Mouse (Mus musculus) thymus, postnatal 0 days (tissue): ENCODE data around the gene Gal3st4. TPM values are rescaled to one million over a fixed set of nuclear protein-coding genes. Genes with fewer than 3 reads are reported as not detected.

Experiments used
- DNase-seq: peaks from one replicate; pipeline ENCODE4 v3.0.0-alpha.2; 2015; ENCODE audit warnings: low spot score
- polyA plus RNA-seq: library from polyadenylated mRNA; unstranded; fragments of >200 nt; fragmentation: Nextera tagmentation; extraction: Ambion mirVana; gene quantifications from 2 replicates; pipeline ENCODE4 v1.2.1, GENCODE M21; 2015

The Gal3st4 gene
- polyA plus RNA-seq, 1 experiment from 2014 or later, result 2.4 TPM

GRCm38 (mm10) chr5:138262582-138263240, 9.9 kb downstream of the Gal3st4 start:
- no peak for DNase-seq

DNA sequence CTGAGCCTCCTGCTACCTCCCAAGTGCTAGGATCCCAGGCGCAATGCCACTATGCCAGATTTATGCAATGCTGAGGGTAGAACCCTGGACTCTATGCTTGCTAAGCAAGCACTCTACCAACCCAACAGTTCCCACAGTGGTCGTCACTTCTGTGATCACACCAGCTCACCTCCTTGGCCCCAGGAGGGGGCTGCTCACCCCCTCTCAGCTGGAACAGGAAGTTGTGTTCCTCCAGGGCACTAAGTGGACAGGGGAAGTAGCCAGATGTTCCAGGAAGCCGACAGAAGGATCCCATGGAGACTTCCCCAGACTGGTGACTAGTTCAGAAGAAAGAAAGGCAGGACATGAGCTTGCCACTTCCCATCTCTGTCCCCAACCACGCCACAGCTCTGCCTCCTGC, 10.6 kb downstream of the Gal3st4 start:
- no peak for DNase-seq

DNA sequence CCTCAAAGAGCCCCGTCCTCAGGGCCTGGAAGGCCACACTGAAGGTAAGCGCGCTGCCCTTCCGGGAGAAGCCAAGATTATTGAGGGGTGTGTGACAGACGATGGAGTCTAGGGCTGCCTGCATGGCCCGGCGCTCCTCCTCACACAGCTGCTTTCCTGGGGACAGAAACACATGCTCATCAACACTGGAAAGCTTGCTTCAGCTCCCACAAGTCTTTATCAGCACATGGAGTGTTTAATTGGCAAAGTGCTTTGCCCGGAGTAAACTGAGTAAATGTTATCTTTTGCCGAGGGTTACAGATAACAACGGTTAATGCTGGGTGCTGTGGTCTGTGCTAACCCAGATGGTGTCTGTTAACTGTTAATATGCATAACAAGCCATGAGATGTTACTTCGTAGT, 11.8 kb downstream of the Gal3st4 start:
- DNase-seq, result no peak

DNA sequence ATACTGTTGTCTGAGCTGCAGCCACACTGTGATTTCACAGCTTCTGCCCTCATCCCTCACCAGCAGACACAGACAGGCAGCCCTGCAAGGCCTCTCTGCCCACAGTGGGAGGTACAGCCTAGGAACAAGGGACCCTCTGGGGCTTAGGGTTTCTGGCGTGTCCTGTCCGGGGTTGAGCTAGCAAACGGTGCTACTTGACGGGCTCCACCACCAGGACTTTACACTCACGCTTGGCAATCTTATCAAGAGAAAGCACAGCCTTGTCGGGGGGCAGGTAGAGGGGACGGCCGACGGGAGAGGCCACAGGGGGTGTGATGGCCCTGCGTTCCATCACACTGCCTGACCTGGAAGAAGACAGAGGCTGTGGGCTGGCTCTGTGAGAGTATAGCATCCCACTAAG, 12.6 kb downstream of the Gal3st4 start:
- no peak for DNase-seq

DNA sequence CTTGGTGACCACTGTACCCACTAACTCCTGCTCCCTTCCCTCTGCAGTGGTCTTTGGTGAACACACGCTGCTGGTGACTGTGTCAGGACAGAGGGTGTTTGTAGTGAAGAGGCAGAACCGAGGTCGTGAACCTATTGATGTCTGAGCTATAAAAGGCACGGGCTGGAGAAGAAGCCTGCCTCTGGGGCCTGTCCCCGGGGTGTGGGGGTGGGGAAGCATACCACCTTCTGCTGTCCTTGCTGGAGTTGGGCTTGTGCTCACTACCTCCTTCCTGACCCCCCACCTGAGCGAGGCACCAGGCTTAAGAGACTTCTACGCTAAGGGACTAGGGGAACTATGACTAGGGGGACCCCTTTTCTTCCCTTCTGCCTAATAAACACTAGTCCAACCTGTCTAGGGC, 13.6 kb downstream of the Gal3st4 start:
- DNase-seq, result no peak

DNA sequence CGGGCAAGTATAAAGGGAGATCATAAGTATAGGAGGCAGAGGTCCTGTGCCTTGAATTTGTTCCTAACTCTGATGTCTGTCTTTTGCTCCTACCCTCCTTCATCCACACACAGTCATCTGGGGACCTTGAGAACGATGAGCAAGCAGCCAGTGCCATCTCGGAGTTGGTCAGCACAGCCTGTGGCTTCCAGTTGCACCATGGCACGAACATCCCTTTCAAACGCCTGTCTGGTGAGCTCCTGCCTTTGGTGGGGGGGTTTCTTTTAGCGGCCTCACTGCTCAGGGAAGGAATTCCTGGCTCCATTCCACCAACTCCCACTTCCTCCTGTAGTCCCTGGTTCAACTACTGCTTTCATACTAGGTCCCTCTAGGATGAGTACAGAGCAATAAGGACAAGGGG, 14.1 kb downstream of the Gal3st4 start:
- DNase-seq, result no peak

DNA sequence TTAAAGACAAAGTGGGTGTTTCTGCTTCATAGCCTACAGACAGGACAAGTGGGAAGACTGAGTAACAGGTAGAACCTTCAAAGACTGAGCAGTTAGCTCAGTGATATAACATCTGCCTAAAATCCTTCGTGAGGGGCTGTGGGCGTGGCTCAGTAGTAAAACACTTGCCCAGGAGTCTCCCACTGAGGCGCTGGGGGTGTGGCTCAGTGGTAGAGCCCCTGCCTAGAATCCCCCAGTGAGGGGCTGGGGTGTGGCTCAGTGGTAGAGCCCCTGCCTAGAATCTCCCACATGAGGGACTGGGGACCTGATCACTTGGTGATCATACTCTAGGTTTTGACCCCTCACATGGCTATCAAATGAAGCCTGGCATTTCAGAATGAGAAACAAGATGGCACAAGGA, 14.6 kb downstream of the Gal3st4 start:
- DNase-seq, result no peak

DNA sequence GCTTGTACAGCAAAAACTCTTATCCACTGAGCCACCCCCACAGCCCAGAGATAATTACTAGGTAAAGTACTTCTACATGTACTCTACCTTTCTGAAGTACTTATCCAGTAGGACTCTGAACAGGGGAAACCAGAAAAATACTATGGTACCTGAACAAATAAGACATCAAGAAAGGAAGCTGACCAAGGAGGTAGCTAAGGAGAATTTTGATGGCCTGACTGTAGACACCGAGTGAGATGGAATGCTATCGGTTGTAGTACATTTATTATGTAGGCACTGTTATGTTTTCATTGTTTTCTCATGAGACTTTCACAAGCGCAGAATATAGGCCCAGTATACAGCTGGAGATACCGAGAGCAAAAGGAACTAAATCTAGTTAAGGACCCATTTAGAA, 15.1 kb downstream of the Gal3st4 start:
- DNase-seq, result no peak

GRCm38 (mm10) chr5:138256966-138257584, 15.6 kb downstream of the Gal3st4 start:
- peak; percentile 11 for DNase-seq

DNA sequence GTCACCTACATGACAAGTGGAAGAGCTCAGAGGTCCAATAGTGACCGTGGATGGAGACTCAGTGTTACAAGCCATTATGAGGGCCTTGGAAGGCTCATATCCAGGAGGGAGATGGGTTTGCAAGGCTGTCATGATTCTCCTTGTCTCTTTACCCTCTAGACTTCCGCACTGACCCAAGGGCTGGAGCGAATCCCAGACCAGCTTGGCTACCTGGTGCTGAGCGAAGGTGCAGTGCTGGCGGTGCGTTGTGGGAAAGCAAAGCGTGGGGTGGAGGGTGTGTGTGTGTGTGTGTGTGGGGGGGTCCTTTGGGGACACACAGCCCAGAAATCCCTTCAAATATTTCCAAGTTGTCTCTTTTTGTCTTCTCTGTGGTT, 16.6 kb downstream of the Gal3st4 start:
- no peak for DNase-seq

- DNase-seq, result peak; percentile 95
Observed at GRCm38 (mm10) chr5:138255353-138256093, 17.1 kb downstream of the Gal3st4 start, which contains the start of gene Lamtor4. Gene Lamtor4, plus strand, starts transcription at chr5:138255482.

GRCm38 (mm10) chr5:138253061-138253460, 19.6 kb downstream of the Gal3st4 start:
- DNase-seq, result no peak

DNA sequence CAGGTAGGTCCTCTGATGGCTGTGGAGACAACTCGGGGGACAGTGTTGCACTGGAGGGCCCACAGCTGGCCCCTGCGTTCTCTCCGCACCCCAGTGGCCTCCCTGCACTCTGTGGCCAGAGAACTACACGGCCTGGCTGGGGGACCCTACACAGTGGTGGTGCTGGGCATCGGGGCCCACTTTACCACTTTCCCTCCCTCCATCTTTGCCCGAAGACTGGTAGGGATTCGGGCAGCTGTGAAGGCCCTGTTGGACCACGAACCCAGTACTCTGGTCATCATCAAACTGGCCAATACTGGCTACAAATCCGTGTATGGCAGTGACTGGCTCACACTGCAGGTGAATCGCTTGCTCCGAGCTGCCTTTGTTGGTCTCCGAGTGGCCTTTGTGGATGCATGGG, 21.5 kb downstream of the Gal3st4 start:
- no peak for DNase-seq

- no peak for DNase-seq
Observed at GRCm38 (mm10) chr5:138241511-138241910, 31.1 kb downstream of the Gal3st4 start.

DNA sequence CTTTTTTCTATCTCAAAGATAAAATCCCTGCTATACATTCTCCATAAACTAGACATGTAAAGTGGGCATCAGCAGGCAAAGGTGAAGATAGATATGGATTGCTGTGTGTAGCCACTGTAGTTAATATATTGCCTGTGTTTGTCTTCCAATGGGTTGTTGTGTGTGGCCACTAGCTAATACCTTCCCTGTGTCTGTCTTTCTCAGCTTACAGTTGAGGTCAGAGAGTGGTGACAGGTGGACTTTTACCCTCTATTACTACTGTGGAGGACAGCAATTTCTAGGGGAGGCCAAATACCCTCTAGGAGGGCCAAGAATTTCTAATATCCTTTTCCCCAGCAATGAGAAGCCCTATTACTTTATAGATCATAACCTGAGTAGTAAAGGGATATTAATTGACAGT, 38.4 kb downstream of the Gal3st4 start:
- no peak for DNase-seq

DNA sequence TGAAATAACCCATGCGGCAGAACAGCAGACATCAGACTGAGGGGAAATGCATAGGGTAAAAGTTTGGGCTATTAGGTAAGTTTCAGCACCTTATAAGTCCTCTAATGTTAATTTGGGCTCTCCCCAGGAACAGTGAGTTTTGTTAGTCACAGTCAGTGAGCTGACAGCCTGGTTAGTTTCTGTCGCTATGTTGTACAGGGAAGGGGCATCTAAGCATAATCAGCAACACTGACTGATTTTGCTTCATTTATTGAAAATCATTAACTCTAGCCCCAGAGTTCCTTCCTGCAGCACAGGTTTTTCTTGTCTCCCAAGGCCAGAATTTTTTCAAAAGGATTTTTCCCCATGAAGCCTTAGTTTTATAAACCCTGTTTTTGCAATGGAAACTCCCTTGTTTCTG, 38.9 kb downstream of the Gal3st4 start:
- DNase-seq, result no peak

GRCm38 (mm10) chr5:138229511-138229910, 43.1 kb downstream of the Gal3st4 start:
- no peak for DNase-seq

- peak; percentile 29 for DNase-seq
Observed at GRCm38 (mm10) chr5:138228026-138228425, 44.6 kb downstream of the Gal3st4 start.

GRCm38 (mm10) chr5:138227367-138227766, 45.3 kb downstream of the Gal3st4 start:
- DNase-seq, result no peak

DNA sequence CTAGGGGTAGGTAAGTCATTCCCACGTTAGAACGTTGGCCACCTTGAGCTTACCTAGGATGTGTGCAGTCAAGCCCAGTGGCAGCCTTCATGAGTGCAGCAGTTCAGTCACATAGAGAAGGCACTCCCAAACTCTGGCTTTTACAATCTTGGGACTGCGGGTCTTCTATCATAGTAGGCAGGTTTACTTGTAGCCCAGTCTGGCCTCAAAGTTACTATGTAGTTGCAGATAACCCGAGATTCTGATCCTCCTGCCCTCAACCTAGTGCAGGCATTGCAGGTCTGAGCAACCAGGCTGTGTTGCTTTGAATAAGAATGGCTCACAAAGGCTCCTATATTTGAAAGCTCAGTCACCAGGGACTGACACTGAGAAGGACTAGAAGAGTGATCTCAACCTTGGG, 46.1 kb downstream of the Gal3st4 start:
- no peak for DNase-seq

DNA sequence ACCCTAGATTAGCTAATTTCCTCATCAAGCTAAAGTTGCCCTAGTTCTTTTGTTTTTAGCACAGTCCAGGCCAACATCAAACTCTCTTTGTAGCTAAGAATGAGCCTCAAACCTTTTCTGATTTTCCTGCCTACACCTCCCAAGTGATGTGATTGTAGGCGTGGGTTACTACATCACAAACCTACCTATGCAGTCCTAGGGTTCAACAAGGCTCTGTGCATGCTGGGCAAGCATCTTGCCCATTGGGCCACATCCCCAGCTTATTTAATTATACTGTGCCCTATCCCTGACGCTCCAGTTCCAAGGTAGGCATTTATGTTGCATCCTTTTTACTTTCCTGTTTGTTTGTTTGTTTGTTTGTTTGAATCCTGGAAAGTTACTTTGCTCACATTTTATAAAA, 46.9 kb downstream of the Gal3st4 start, which contains the start of gene Nxpe5:
TSS of gene Nxpe5 (plus strand) at position 199 of the 400 bp plus-strand sequence.
- no peak for DNase-seq

DNA sequence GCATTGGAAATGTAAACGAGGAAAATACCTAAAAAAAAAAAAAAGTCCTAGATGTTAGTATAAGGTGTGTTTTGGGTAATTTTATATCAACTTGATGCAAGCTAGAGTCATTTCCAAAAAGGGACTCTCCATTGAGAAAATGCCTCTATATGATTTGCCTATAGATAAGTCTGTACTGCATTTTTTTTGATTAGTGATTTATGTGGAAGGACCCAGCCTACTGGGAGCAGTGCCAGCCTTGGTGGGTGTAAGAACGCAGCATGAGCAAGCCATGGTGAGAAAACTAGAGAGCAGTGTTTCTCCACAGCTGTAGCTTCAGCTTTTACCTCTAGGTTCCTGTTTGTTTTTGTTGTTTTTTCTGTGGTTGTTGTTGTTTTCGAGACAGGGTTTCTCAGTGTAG, 49.4 kb downstream of the Gal3st4 start:
- no peak for DNase-seq

DNA sequence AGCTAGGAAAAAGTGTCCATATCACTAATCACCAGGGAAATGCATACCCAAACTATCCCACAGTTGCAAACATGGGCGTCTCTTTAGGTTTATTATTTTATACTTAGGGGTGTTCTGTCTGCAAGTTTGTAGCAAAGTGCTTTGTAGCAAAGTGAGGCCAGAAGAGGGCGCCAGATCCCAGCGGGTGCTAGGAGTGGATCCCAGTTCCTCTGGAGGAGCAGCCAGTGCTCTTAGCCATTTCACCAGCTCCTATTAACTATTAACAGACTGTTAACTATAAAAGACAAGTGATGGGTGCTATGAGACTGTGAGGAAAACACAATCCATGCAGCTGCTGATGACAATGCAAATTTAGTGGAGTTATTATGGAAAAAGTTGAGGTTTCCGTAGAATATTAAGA, 50.5 kb downstream of the Gal3st4 start:
- DNase-seq, result peak; percentile 66
